Mouse (Mus musculus): ENCODE data around the gene 4931406C07Rik.
"Not testable (repeated sequence)": the region's sequence is repeated elsewhere in the genome, so short reads cannot be mapped to it uniquely, and the experiment has no call there.

Gene 4931406C07Rik

GRCm38 (mm10) chr9:15306398-15307119 lies at the start of gene 4931406C07Rik:
Gene 4931406C07Rik (minus strand): TSS chr9:15306448.
- DNase-seq (ENCODE audit: low read depth, low spot score): no peak

GRCm38 (mm10) chr9:15349925-15350324 lies 43.7 kb upstream of the 4931406C07Rik start:
- DNase-seq (ENCODE audit: low read depth, low spot score): no peak

- no peak for DNase-seq (ENCODE audit: low read depth, low spot score)
Observed at GRCm38 (mm10) chr9:15337776-15338175, 31.5 kb upstream of the 4931406C07Rik start.

GRCm38 (mm10) chr9:15318170-15318742 lies 12.0 kb upstream of the 4931406C07Rik start:
- no peak for DNase-seq (ENCODE audit: low read depth, low spot score)

- no peak for DNase-seq (ENCODE audit: low read depth, low spot score)
Observed at GRCm38 (mm10) chr9:15317223-15318169, 11.2 kb upstream of the 4931406C07Rik start.

- DNase-seq (ENCODE audit: low read depth, low spot score): not testable (repeated sequence)
Observed at GRCm38 (mm10) chr9:15316296-15316695, 10.0 kb upstream of the 4931406C07Rik start.

- no peak for DNase-seq (ENCODE audit: low read depth, low spot score)
Observed at GRCm38 (mm10) chr9:15314619-15315018, 8.4 kb upstream of the 4931406C07Rik start.

GRCm38 (mm10) chr9:15313633-15314032 lies 7.4 kb upstream of the 4931406C07Rik start:
- no peak for DNase-seq (ENCODE audit: low read depth, low spot score)

- DNase-seq (ENCODE audit: low read depth, low spot score): no peak
Observed at GRCm38 (mm10) chr9:15312054-15312735, 5.9 kb upstream of the 4931406C07Rik start.

GRCm38 (mm10) chr9:15310179-15310578 lies 3.9 kb upstream of the 4931406C07Rik start:
- DNase-seq (ENCODE audit: low read depth, low spot score): no peak

GRCm38 (mm10) chr9:15309425-15309824 lies 3.2 kb upstream of the 4931406C07Rik start:
- no peak for DNase-seq (ENCODE audit: low read depth, low spot score)

- DNase-seq (ENCODE audit: low read depth, low spot score): no peak
Observed at GRCm38 (mm10) chr9:15308254-15308653, 2.0 kb upstream of the 4931406C07Rik start.

GRCm38 (mm10) chr9:15307257-15307656 lies 1.0 kb upstream of the 4931406C07Rik start:
- no peak for DNase-seq (ENCODE audit: low read depth, low spot score)

- peak; percentile 81 for DNase-seq (ENCODE audit: low read depth, low spot score)
Observed at GRCm38 (mm10) chr9:15305503-15306397, 498 bp downstream of the 4931406C07Rik start, which contains the start of gene Taf1d. Gene Taf1d (plus strand): TSS chr9:15306214.

GRCm38 (mm10) chr9:15302881-15303280 lies 3.4 kb downstream of the 4931406C07Rik start:
- DNase-seq (ENCODE audit: low read depth, low spot score): no peak

- DNase-seq (ENCODE audit: low read depth, low spot score): not testable (repeated sequence)
Observed at GRCm38 (mm10) chr9:15302006-15302405, 4.2 kb downstream of the 4931406C07Rik start.

- DNase-seq (ENCODE audit: low read depth, low spot score): no peak
Observed at GRCm38 (mm10) chr9:15301399-15301798, 4.8 kb downstream of the 4931406C07Rik start.

- no peak for DNase-seq (ENCODE audit: low read depth, low spot score)
Observed at GRCm38 (mm10) chr9:15300056-15300455, 6.2 kb downstream of the 4931406C07Rik start.

GRCm38 (mm10) chr9:15298451-15298850 lies 7.8 kb downstream of the 4931406C07Rik start:
- DNase-seq (ENCODE audit: low read depth, low spot score): no peak

GRCm38 (mm10) chr9:15297112-15297511 lies 9.1 kb downstream of the 4931406C07Rik start:
- DNase-seq (ENCODE audit: low read depth, low spot score): no peak

Measured in telencephalon, adult 2 months (tissue).